Mouse (Mus musculus) small intestine, adult 2 months (tissue): ENCODE data around the gene Trpc2.

Experiments used
- CTCF ChIP-seq: fragments of 200-500 bp; IDR thresholded peaks from 2 replicates; pipeline ENCODE4 v1.5.1; 2012; ENCODE audit warnings: low read depth, mild to moderate bottlenecking, control low read depth, inconsistent platforms, low read length, moderate library complexity, mixed read lengths; ENCODE audit not compliant: insufficient replicate concordance, insufficient read length; ENCODE audit errors: extremely low read depth
- POLR2A ChIP-seq: fragments of 200-500 bp; IDR thresholded peaks from 2 replicates; pipeline ENCODE4 v1.6.1; 2012; ENCODE audit warnings: low read depth, mild to moderate bottlenecking, control low read depth, inconsistent platforms, low read length, moderate library complexity

GRCm38 (mm10) chr7:102109171-102109570 is 26.3 kb downstream of the Trpc2 start, which contains the start of gene Art5:
- TF ChIP-seq CTCF (no peak), POLR2A (no peak)
